Mouse (Mus musculus) kidney, postnatal 14 days (tissue): ENCODE data around the gene Nelfe.
"Not testable (repeated sequence)": the region's sequence is repeated elsewhere in the genome, so short reads cannot be mapped to it uniquely, and the experiment has no call there.

Source experiments
- DNase-seq: peaks from one replicate; pipeline ENCODE4 v3.0.0; 2022; ENCODE audit warnings: mixed read lengths

Nelfe gene

GRCm38 (mm10) chr17:34894801-34895530 lies 44.8 kb downstream of the Nelfe start:
- DNase-seq = peak; percentile 64

- no peak for DNase-seq
Observed at GRCm38 (mm10) chr17:34895724-34896123, 45.5 kb downstream of the Nelfe start.

GRCm38 (mm10) chr17:34896366-34896765 lies 46.2 kb downstream of the Nelfe start:
- no peak for DNase-seq

GRCm38 (mm10) chr17:34897373-34898159 lies 47.4 kb downstream of the Nelfe start:
- peak; percentile 61 for DNase-seq

GRCm38 (mm10) chr17:34898160-34898586 lies 48.0 kb downstream of the Nelfe start, which contains the start of the genes C2 and Ehmt2:
TSS of gene C2 (minus strand) at chr17:34898265.
TSS of gene Ehmt2 (plus strand) at chr17:34898469.
- peak; percentile 90 for DNase-seq

GRCm38 (mm10) chr17:34898706-34899052 lies 48.5 kb downstream of the Nelfe start:
- DNase-seq = peak; percentile 56

GRCm38 (mm10) chr17:34899053-34899889 lies 49.1 kb downstream of the Nelfe start:
- peak; percentile 64 for DNase-seq

- peak; percentile 54 for DNase-seq
Observed at GRCm38 (mm10) chr17:34899890-34900243, 49.7 kb downstream of the Nelfe start.

GRCm38 (mm10) chr17:34900826-34901225 lies 50.6 kb downstream of the Nelfe start:
- not testable (repeated sequence) for DNase-seq

GRCm38 (mm10) chr17:34901948-34902347 lies 51.8 kb downstream of the Nelfe start:
- DNase-seq = not testable (repeated sequence)

- no peak for DNase-seq
Observed at GRCm38 (mm10) chr17:34902895-34903294, 52.7 kb downstream of the Nelfe start.
